Mouse (Mus musculus) heart, adult 2 months (tissue): ENCODE data around the gene Ndufa4l2. TPM values are rescaled to one million over a fixed set of nuclear protein-coding genes. Genes with fewer than 3 reads are reported as not detected.

ENCODE experiments used
- DNase-seq, 2 experiments: peaks; one replicate each; pipeline ENCODE4 v3.0.0; 2021
- H3K27ac ChIP-seq: fragments of 200-600 bp; 2 replicates; pipeline ENCODE4 v1.8.1; 2022
- H3K27me3 ChIP-seq: fragments of 200-500 bp; 2 replicates; pipeline ENCODE4 v1.6.1; 2012; ENCODE audit warnings: mild to moderate bottlenecking, low read length, inconsistent platforms, mixed read lengths; ENCODE audit not compliant: control insufficient read depth, insufficient read depth
- H3K36me3 ChIP-seq: fragments of 200-500 bp; 2 replicates; pipeline ENCODE4 v1.6.1; 2012; ENCODE audit warnings: low read length, inconsistent platforms; ENCODE audit not compliant: control insufficient read depth, insufficient read depth
- H3K4me1 ChIP-seq: fragments of 200-500 bp; 2 replicates; pipeline ENCODE4 v1.6.1; 2011; ENCODE audit warnings: low read length; ENCODE audit not compliant: control insufficient read depth, insufficient read depth
- H3K4me3 ChIP-seq: fragments of 200-600 bp; 2 replicates; pipeline ENCODE4 v1.8.1; 2022
- H3K79me2 ChIP-seq: fragments of 200-500 bp; replicated peaks from 2 replicates; pipeline ENCODE4 v1.6.1; 2012; ENCODE audit warnings: mild to moderate bottlenecking, inconsistent platforms, low read length, moderate library complexity, mixed read lengths; ENCODE audit not compliant: control insufficient read depth, insufficient read depth
- H3K9ac ChIP-seq: fragments of 200-500 bp; 2 replicates; pipeline ENCODE4 v1.6.1; 2012; ENCODE audit warnings: low read depth, mild to moderate bottlenecking, control low read depth, inconsistent platforms, low read length, mixed read lengths
- CTCF ChIP-seq: fragments of 200-600 bp; IDR thresholded peaks from 2 replicates; pipeline ENCODE4 v1.8.1; 2022; ENCODE audit warnings: antibody characterized with exemption, mild to moderate bottlenecking, moderate library complexity
- EP300 ChIP-seq: fragments of 200-500 bp; IDR thresholded peaks from 2 replicates; pipeline ENCODE4 v1.6.1; 2011; ENCODE audit warnings: low read depth, low read length, control low read depth; ENCODE audit not compliant: insufficient read depth
- POLR2A ChIP-seq: fragments of 200-500 bp; IDR thresholded peaks from 2 replicates; pipeline ENCODE4 v1.6.1; 2011; ENCODE audit warnings: mild to moderate bottlenecking, low read depth, low read length, control low read depth; ENCODE audit not compliant: insufficient read depth
- WGBS: fragments of 180-500 bp; shearing (Covaris S2); methylation state at CpG from one replicate; pipeline ENCODE4 v1.1.7; 2018; 5-methylcytosine and 5-hydroxymethylcytosine counted together
- intact Hi-C: fragments of 180-260 bp; cut with DNase I; formaldehyde crosslinking; loops from one replicate; pipeline ENCODE4 v1.15.1; 2025
- polyA plus RNA-seq: library from polyadenylated mRNA; depleted of rRNA; stranded (reverse); fragments of >200 nt; gene quantifications from 2 replicates; pipeline ENCODE4 v1.2.3, GENCODE M21; 2012
- total RNA-seq, 2 experiments: library from RNA; stranded (reverse); gene quantifications; 2 replicates each; pipeline ENCODE4 v1.2.3; 2021

The Ndufa4l2 gene
- total and polyA plus RNA-seq, 3 experiments = 20.1 to 45.1 (median 27.9) TPM

- Histone ChIP-seq H3K4me1 (peaks cover 6% of the 10 kb centered on the region; the same call in 1 of the 2 replicates), H3K9ac (0 out of 2 replicates have a peak overlapping the region, but pooled peaks have one; percentile 17), H3K36me3 (no peaks in the 10 kb centered on the region), H3K79me2 (no peaks in the 10 kb centered on the region), H3K27ac (no peak overlapping the region; the same call in 1 of the 2 replicates), H3K27me3 (peaks cover 2% of the 10 kb centered on the region; the same call in 1 of the 2 replicates), H3K4me3 (peak overlapping the region; percentile 30)
- peak; percentile 36; the same call in 1 of the 2 replicates for TF ChIP-seq POLR2A
- no peak for TF ChIP-seq CTCF
- TF ChIP-seq EP300 = peak; percentile 87; the same call in 1 of the 2 replicates
- under 1% methylated on average over 27 of the region's 27 CpGs for WGBS
- intact Hi-C loops = loop anchor here (1.0 to 5.0 kb wide), 2 partner anchors 25 to 109 kb away; partner anchors contain the start of gene Lrp1
- DNase-seq = peak; percentile 91 to 97
Observed at GRCm38 (mm10) chr10:127512813-127513212, 2.0 kb upstream of the Ndufa4l2 start.

- H3K4me3 ChIP-seq = peak overlapping the region; percentile 23; the same call in 1 of the 2 replicates
- H3K27ac ChIP-seq = no peak overlapping the region; the same call in 1 of the 2 replicates
Observed at GRCm38 (mm10) chr10:127513501-127514091, 1.2 kb upstream of the Ndufa4l2 start.

GRCm38 (mm10) chr10:127514111-127514698 is 562 bp upstream of the Ndufa4l2 start:
- intact Hi-C loops = loop anchor here (5.0 kb wide), 1 partner anchor 108 kb away; the partner anchor contains the start of gene Lrp1
- no peak overlapping the region for H3K4me3 ChIP-seq

More at GRCm38 (mm10) chr10:127513501-127514091, 1.2 kb upstream of the Ndufa4l2 start:
- TF ChIP-seq EP300 (no peak), POLR2A (no peak)
- peaks cover 6% of the 10 kb centered on the region; the same call in 1 of the 2 replicates for H3K4me1 ChIP-seq
- no peaks in the 10 kb centered on the region for H3K36me3 ChIP-seq
- peaks cover 2% of the 10 kb centered on the region; the same call in 1 of the 2 replicates for H3K27me3 ChIP-seq
- intact Hi-C loops = loop anchor here (1.0 to 5.0 kb wide), 2 partner anchors 25 to 109 kb away; partner anchors contain the start of gene Lrp1
- no peak overlapping the region for H3K9ac ChIP-seq
- no peaks in the 10 kb centered on the region for H3K79me2 ChIP-seq
- DNase-seq = no peak
- 8% methylated on average over 16 of the region's 16 CpGs for WGBS

GRCm38 (mm10) chr10:127515271-127515982 is 660 bp downstream of the Ndufa4l2 start:
- H3K9ac ChIP-seq = peak overlapping the region; percentile 45

More at GRCm38 (mm10) chr10:127514111-127514698, 562 bp upstream of the Ndufa4l2 start:
- DNase-seq = no peak
- Histone ChIP-seq H3K27ac (peak overlapping the region; percentile 58), H3K9ac (no peak overlapping the region), H3K79me2 (no peaks in the 10 kb centered on the region), H3K27me3 (peaks cover under 1% of the 10 kb centered on the region; the same call in 1 of the 2 replicates), H3K36me3 (no peaks in the 10 kb centered on the region), H3K4me1 (peaks cover 6% of the 10 kb centered on the region; the same call in 1 of the 2 replicates)
- TF ChIP-seq CTCF = no peak
- no peak for TF ChIP-seq POLR2A
- no peak for TF ChIP-seq EP300
- WGBS = 43% methylated on average over 13 of the region's 13 CpGs

GRCm38 (mm10) chr10:127515983-127516459 is 1.3 kb downstream of the Ndufa4l2 start:
- H3K4me3 ChIP-seq = no peak overlapping the region
- peaks cover 6% of the 10 kb centered on the region; the same call in 1 of the 2 replicates for H3K4me1 ChIP-seq
- intact Hi-C loops = no loop called here
- peak overlapping the region; percentile 28 for H3K9ac ChIP-seq
- TF ChIP-seq EP300 (no peak), CTCF (no peak), POLR2A (no peak)
- H3K36me3 ChIP-seq = no peaks in the 10 kb centered on the region
- H3K79me2 ChIP-seq = no peaks in the 10 kb centered on the region
- peak overlapping the region; percentile 58 for H3K27ac ChIP-seq
- 50% methylated on average over 8 of the region's 8 CpGs for WGBS
- DNase-seq = no peak
- H3K27me3 ChIP-seq = no peaks in the 10 kb centered on the region

More at GRCm38 (mm10) chr10:127515271-127515982, 660 bp downstream of the Ndufa4l2 start:
- intact Hi-C loops = no loop called here
- Histone ChIP-seq H3K79me2 (no peaks in the 10 kb centered on the region), H3K4me1 (peaks cover 6% of the 10 kb centered on the region; the same call in 1 of the 2 replicates), H3K27me3 (no peaks in the 10 kb centered on the region), H3K36me3 (no peaks in the 10 kb centered on the region), H3K4me3 (peak overlapping the region; percentile 22; the same call in 1 of the 2 replicates), H3K27ac (peak overlapping the region; percentile 58)
- TF ChIP-seq POLR2A (0 out of 2 replicates have a peak, but pooled peaks have one; percentile 23), EP300 (no peak)
- peak in 1 of 2 experiments; percentile 24 for DNase-seq
- 40% methylated on average over 9 of the region's 9 CpGs for WGBS
